Mouse (Mus musculus) forebrain, embryonic 16.5 days (tissue): ENCODE results near the gene Hoxd12. TPM values are rescaled to one million over a fixed set of nuclear protein-coding genes. Genes with fewer than 3 reads are reported as not detected.

ENCODE experiments used
- ATAC-seq: fragments of 200-750 bp; cut with Nextera tagmentation; 2 replicates; pipeline ENCODE4 v1.8.0; 2017; ENCODE audit warnings: mild to moderate bottlenecking, moderate library complexity
- H3K27ac ChIP-seq: fragments of 300-500 bp; sonication (generic); 2 replicates; pipeline ENCODE4 v1.5.1; 2014; ENCODE audit warnings: low read length, control low read depth
- H3K27me3 ChIP-seq: fragments of 300-500 bp; sonication (generic); replicated peaks from 2 replicates; pipeline ENCODE4 v1.6.1; 2014; ENCODE audit warnings: low read length; ENCODE audit not compliant: control insufficient read depth, insufficient read depth
- H3K36me3 ChIP-seq: fragments of 300-500 bp; sonication (generic); 2 replicates; pipeline ENCODE4 v1.6.1; 2014; ENCODE audit not compliant: control insufficient read depth, insufficient read depth
- H3K4me1 ChIP-seq: fragments of 300-500 bp; sonication (generic); replicated peaks from 2 replicates; pipeline ENCODE4 v1.6.1; 2014; ENCODE audit warnings: low read length; ENCODE audit not compliant: control insufficient read depth, insufficient read depth
- H3K4me2 ChIP-seq: fragments of 300-500 bp; sonication (generic); 2 replicates; pipeline ENCODE4 v1.6.1; 2014; ENCODE audit warnings: mild to moderate bottlenecking, low read length, control low read depth
- H3K4me3 ChIP-seq: fragments of 300-500 bp; sonication (generic); replicated peaks from 2 replicates; pipeline ENCODE4 v1.5.1; 2014; ENCODE audit warnings: mild to moderate bottlenecking, low read length, control low read depth
- H3K9ac ChIP-seq: fragments of 300-500 bp; sonication (generic); replicated peaks from 2 replicates; pipeline ENCODE4 v1.6.1; 2014; ENCODE audit warnings: low read depth, low read length, control low read depth
- H3K9me3 ChIP-seq: fragments of 300-500 bp; sonication (generic); 2 replicates; pipeline ENCODE4 v1.6.1; 2016; ENCODE audit warnings: low read length; ENCODE audit not compliant: control insufficient read depth
- WGBS: fragments of 180-500 bp; shearing (Covaris S2); extraction: QIAGEN DNeasy Blood & Tissue Kit; methylation state at CpG from one replicate; pipeline ENCODE4 v1.1.7; 2014; 5-methylcytosine and 5-hydroxymethylcytosine counted together
- polyA plus RNA-seq: library from polyadenylated mRNA; unstranded; fragments of >200 nt; fragmentation: Nextera tagmentation; extraction: Ambion mirVana; gene quantifications from 2 replicates; pipeline ENCODE4 v1.2.1, GENCODE M21; 2015

Hoxd12 gene
- polyA plus RNA-seq, 1 experiment from 2014 or later = not detected

- under 1% methylated on average over 34 of the region's 47 CpGs for WGBS
- Histone ChIP-seq H3K27me3 (peaks cover 53% of the 10 kb centered on the region), H3K27ac (no peak overlapping the region), H3K4me3 (peak overlapping the region; percentile 24), H3K36me3 (no peaks in the 10 kb centered on the region), H3K4me1 (peaks cover 7% of the 10 kb centered on the region), H3K4me2 (peak overlapping the region; percentile 39), H3K9me3 (no peaks in the 10 kb centered on the region), H3K9ac (no peak overlapping the region)
- no peak; the same call in 1 of the 2 replicates for ATAC-seq
Measured at GRCm38 (mm10) chr2:74655420-74655781, 19.4 kb upstream of the Hoxd12 start.

- H3K4me1 ChIP-seq = peaks cover 7% of the 10 kb centered on the region
- WGBS = under 1% methylated on average over 67 of the region's 69 CpGs
Measured at GRCm38 (mm10) chr2:74655821-74656631, 18.8 kb upstream of the Hoxd12 start.

GRCm38 (mm10) chr2:74656632-74657021, 18.2 kb upstream of the Hoxd12 start:
- no peak overlapping the region for H3K4me3 ChIP-seq

More at GRCm38 (mm10) chr2:74655821-74656631, 18.8 kb upstream of the Hoxd12 start:
- no peaks in the 10 kb centered on the region for H3K9me3 ChIP-seq
- H3K27me3 ChIP-seq = peaks cover 55% of the 10 kb centered on the region
- peak overlapping the region; percentile 39 for H3K4me2 ChIP-seq
- ATAC-seq = no peak; the same call in 1 of the 2 replicates
- no peaks in the 10 kb centered on the region for H3K36me3 ChIP-seq
- H3K4me3 ChIP-seq = peak overlapping the region; percentile 24
- no peak overlapping the region for H3K27ac ChIP-seq
- H3K9ac ChIP-seq = no peak overlapping the region

GRCm38 (mm10) chr2:74657251-74658023, 17.4 kb upstream of the Hoxd12 start:
- no peak overlapping the region for H3K27ac ChIP-seq
- H3K4me3 ChIP-seq = no peak overlapping the region
- H3K9me3 ChIP-seq = no peaks in the 10 kb centered on the region
- no peak overlapping the region for H3K4me2 ChIP-seq
- H3K4me1 ChIP-seq = peaks cover 7% of the 10 kb centered on the region
- WGBS = 3% methylated on average over 62 of the region's 62 CpGs
- H3K27me3 ChIP-seq = peaks cover 56% of the 10 kb centered on the region
- no peaks in the 10 kb centered on the region for H3K36me3 ChIP-seq
- no peak; the same call in 1 of the 2 replicates for ATAC-seq
- H3K9ac ChIP-seq = no peak overlapping the region

More at GRCm38 (mm10) chr2:74656632-74657021, 18.2 kb upstream of the Hoxd12 start:
- Histone ChIP-seq H3K27ac (no peak overlapping the region), H3K9me3 (no peaks in the 10 kb centered on the region), H3K4me2 (no peak overlapping the region), H3K9ac (no peak overlapping the region), H3K36me3 (no peaks in the 10 kb centered on the region), H3K4me1 (peaks cover 7% of the 10 kb centered on the region), H3K27me3 (peaks cover 58% of the 10 kb centered on the region)
- no peak for ATAC-seq
- WGBS = 3% methylated on average over 4 of the region's 4 CpGs

- ATAC-seq = no peak
- Histone ChIP-seq H3K27me3 (peaks cover 61% of the 10 kb centered on the region), H3K9ac (no peak overlapping the region), H3K27ac (no peak overlapping the region), H3K4me2 (no peak overlapping the region), H3K4me1 (peaks cover 7% of the 10 kb centered on the region), H3K4me3 (no peak overlapping the region), H3K36me3 (no peaks in the 10 kb centered on the region), H3K9me3 (no peaks in the 10 kb centered on the region)
- WGBS = 2% methylated on average over 15 of the region's 15 CpGs
Measured at GRCm38 (mm10) chr2:74658024-74658666, 16.7 kb upstream of the Hoxd12 start.

- Histone ChIP-seq H3K4me1 (peaks cover 7% of the 10 kb centered on the region), H3K4me2 (no peak overlapping the region), H3K36me3 (no peaks in the 10 kb centered on the region), H3K9ac (no peak overlapping the region), H3K4me3 (no peak overlapping the region), H3K9me3 (no peaks in the 10 kb centered on the region), H3K27me3 (peaks cover 64% of the 10 kb centered on the region), H3K27ac (no peak overlapping the region)
- ATAC-seq = no peak
- WGBS = under 1% methylated on average over 47 of the region's 47 CpGs
Measured at GRCm38 (mm10) chr2:74658667-74659371, 16.0 kb upstream of the Hoxd12 start.

GRCm38 (mm10) chr2:74659507-74660005, 15.3 kb upstream of the Hoxd12 start, which contains the start of gene Evx2:
Gene Evx2 (minus strand): TSS chr2:74659557.
- no peak within 1 kb of the TSS for H3K27ac ChIP-seq
- H3K9me3 ChIP-seq = no peaks in the 10 kb centered on the region
- peaks cover 64% of the 10 kb centered on the region for H3K27me3 ChIP-seq
- WGBS = 2% methylated on average over 28 of the region's 28 CpGs
- peaks cover 7% of the 10 kb centered on the region for H3K4me1 ChIP-seq
- H3K36me3 ChIP-seq = no peaks in the 10 kb centered on the region
- no peak for ATAC-seq
- H3K4me3 ChIP-seq = no peak within 1 kb of the TSS
- no peak within 1 kb of the TSS for H3K9ac ChIP-seq
- H3K4me2 ChIP-seq = no peak within 1 kb of the TSS

GRCm38 (mm10) chr2:74660421-74661375, 14.1 kb upstream of the Hoxd12 start:
- H3K9ac ChIP-seq = no peak overlapping the region
- H3K4me2 ChIP-seq = no peak overlapping the region
- no peak for ATAC-seq
- H3K27me3 ChIP-seq = peaks cover 63% of the 10 kb centered on the region
- no peaks in the 10 kb centered on the region for H3K36me3 ChIP-seq
- 2% methylated on average over 30 of the region's 30 CpGs for WGBS
- H3K27ac ChIP-seq = no peak overlapping the region
- peaks cover 4% of the 10 kb centered on the region for H3K4me1 ChIP-seq
- no peaks in the 10 kb centered on the region for H3K9me3 ChIP-seq
- H3K4me3 ChIP-seq = no peak overlapping the region
